Mouse (Mus musculus): Measurements from ENCODE around the gene Olfr222.
"Not testable (repeated sequence)": the region's sequence is repeated elsewhere in the genome, so short reads cannot be mapped to it uniquely, and the experiment has no call there.

Gene Olfr222

DNA sequence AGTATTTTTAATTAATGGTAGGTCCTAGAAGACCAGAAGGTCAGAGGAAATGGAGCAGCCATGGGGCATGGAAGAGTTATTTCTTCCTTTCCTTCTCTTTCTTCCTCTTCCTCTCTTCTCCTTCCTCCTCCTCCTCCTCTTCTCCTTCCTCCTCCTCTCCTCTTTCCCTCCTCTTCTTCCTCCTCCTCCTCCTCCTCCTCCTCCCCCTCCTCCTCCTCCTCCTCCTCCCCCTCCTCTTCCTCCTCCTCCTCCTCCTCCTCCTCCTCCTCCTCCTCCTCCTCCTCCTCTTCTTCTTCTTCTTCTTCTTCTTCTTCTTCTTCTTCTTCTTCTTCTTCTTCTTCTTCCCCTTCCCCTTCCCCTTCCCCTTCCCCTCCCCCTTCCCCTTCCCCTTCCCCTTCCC, at the start of gene Olfr222:
Olfr222 (minus strand) TSS at position 101 of the 400 bp plus-strand sequence.
- DNase-seq (ENCODE audit: low spot score in 2 of 2): not testable (repeated sequence)

DNA sequence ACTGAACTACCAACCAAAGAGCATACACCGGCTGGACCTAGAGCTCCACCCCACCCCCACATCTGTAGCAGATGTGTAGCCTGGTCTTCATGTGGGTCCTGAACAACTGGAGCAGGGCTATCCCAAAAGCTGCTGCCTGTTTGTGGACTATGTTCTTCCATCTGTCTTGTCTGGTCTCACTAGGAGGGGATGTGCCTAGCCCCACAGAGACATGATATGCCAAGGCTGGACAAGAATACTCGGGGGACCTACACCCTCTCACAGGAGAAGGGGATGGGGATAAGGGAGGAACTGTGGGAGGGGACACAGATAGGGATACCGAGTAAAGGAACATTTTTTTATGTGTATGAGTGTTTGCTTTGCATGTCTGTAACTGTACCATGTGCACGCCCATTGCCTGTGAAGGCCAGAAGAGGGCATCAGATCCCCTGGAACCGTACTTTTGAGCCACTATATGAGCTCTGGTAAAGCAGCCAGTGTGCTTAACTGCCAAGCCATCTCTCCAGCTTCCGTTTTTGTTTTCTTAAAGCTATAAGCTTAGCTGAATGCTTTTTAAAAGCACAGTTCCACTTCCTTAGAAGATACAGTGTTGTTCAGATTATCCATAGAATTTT, 48.1 kb upstream of the Olfr222 start:
- DNase-seq (ENCODE audit: low spot score in 2 of 2): peak; percentile 22 to 45

DNA sequence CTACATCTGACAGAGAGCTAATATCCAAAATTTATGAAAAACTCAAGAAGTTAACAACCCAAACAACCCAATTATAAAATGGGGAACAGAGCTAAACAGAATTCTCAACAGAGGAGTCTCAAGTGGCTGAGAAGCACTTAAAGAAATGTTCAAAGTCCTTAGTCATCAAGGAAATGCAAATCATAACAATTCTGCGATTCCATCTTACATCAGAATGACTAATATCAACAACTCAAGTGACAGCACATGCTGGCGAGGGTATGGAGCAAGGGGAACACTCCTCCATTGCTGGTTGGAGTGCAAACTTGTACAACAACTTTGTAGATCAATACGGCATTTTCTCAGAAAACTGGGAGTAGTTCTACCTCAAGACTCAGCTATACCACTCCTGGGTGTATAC, 46.2 kb upstream of the Olfr222 start:
- DNase-seq (ENCODE audit: low spot score in 2 of 2): no peak

- not testable (repeated sequence) for DNase-seq (ENCODE audit: low spot score in 2 of 2)
These were observed 41.0 kb upstream of the Olfr222 start for GRCm38 (mm10) chr11:59616986-59617385.

DNA sequence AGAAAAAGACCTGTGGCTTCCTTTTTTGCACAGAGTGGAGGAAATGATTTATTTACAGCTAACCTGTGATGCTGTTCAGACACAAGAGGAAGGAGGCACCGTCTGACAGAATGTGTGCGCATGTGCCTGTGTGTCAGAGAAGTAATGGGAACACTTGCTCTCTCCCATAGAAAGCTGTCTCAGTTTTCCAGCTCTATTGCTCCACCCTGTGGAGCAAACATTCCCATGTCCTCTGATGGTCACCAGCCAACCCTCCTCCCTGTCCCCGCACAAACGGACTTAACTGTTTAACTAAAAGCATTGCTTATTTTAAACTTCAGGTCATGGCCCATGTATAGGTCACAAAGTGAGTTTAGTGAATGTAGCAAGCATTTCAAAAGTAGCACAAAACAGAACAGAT, 38.1 kb upstream of the Olfr222 start:
- DNase-seq (ENCODE audit: low spot score in 2 of 2): peak in 1 of 2 experiments; percentile 11

GRCm38 (mm10) chr11:59611646-59612045, 35.6 kb upstream of the Olfr222 start:
- DNase-seq (ENCODE audit: low spot score in 2 of 2): no peak

- DNase-seq (ENCODE audit: low spot score in 2 of 2): no peak
These were observed 26.3 kb upstream of the Olfr222 start for GRCm38 (mm10) chr11:59602287-59602686.

- no peak for DNase-seq (ENCODE audit: low spot score in 2 of 2)
These were observed 24.8 kb upstream of the Olfr222 start for GRCm38 (mm10) chr11:59600872-59601271.

- DNase-seq (ENCODE audit: low spot score in 2 of 2): no peak
These were observed 23.2 kb upstream of the Olfr222 start for GRCm38 (mm10) chr11:59599211-59599610.

DNA sequence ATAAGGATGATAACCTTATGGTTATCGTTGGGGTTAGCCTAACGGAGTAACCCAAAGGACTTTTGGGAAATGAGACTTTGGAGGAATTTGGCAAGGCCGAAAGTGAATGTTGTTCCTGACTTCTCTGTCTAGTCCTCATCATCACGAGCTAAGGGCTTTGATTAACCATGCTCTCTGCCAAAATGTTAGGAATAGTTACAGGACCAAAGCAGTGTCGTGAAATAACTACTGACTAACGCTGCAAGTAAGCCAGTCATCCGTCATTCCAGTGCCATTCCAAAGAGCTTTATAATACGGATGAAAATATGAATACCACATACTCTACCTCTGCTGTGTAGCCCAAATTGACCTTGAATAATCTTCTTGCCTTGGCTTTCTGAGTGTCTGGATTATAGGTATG, 20.9 kb upstream of the Olfr222 start:
- no peak for DNase-seq (ENCODE audit: low spot score in 2 of 2)

DNA sequence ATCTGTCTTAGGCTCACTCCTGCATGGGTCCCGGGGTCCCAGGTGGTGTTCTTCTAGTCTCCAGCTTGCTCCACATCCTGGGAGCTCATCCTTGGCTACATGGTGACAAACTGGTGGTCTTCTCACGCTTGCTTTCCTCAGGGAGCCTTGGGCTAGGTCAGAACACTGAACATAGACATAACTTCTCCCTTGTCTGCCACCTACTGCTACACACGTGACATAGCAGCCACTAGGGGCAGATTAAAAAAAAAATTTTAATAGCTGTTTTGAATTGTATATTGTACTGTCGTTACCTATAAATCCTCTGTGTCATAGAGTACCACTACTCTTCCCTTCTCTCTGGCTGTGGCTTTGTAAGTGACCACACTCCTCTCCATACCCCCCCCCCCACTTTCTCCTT, 20.1 kb upstream of the Olfr222 start:
- no peak for DNase-seq (ENCODE audit: low spot score in 2 of 2)

- no peak for DNase-seq (ENCODE audit: low spot score in 2 of 2)
These were observed 17.2 kb upstream of the Olfr222 start, which contains the start of gene Olfr223 for GRCm38 (mm10) chr11:59593189-59593588. Olfr223 (minus strand) TSS chr11:59593289.

- no peak for DNase-seq (ENCODE audit: low spot score in 2 of 2)
These were observed 13.5 kb upstream of the Olfr222 start for GRCm38 (mm10) chr11:59589496-59589895.

DNA sequence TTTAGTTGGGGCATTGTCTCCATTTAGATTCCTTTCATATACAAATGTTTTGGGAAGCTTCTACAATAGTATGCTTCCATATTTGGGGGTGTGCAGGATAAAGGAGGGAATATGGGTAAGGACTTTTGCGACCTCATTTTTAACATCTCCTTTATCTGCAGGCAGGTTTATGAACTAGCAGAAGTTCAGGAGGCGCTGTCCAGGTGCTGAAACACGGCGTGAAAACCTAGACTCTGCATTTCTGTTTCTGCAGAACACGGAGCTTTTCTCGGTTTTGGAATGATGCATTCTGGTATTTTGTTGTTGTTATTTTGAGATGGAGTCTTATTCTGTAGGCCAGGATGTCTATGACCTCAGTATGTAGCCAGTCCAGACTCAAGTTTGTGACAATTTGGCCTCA, 8.5 kb upstream of the Olfr222 start:
- DNase-seq (ENCODE audit: low spot score in 2 of 2): no peak

DNA sequence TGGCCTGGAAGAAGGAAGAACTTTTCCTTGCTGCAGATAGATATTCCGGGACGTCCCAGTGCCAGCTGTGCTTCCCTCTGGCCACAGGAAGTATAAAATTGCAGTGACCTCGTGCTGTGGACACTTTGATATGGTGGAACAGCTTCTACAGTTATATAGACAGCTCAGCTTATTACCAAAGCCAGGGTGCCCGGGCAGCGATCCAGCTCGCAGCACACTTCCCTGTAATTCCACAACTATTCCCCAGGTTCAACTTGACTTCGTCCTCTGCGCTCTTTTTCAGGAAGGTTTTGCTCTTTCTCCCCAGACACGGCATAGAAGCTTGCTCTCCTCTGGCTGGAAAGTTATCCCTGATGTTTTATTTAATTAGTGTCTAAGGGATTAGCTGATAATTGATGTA, 309 bp downstream of the Olfr222 start:
- DNase-seq (ENCODE audit: low spot score in 2 of 2): no peak

- no peak for DNase-seq (ENCODE audit: low spot score in 2 of 2)
These were observed 6.7 kb downstream of the Olfr222 start for GRCm38 (mm10) chr11:59569306-59569705.

DNA sequence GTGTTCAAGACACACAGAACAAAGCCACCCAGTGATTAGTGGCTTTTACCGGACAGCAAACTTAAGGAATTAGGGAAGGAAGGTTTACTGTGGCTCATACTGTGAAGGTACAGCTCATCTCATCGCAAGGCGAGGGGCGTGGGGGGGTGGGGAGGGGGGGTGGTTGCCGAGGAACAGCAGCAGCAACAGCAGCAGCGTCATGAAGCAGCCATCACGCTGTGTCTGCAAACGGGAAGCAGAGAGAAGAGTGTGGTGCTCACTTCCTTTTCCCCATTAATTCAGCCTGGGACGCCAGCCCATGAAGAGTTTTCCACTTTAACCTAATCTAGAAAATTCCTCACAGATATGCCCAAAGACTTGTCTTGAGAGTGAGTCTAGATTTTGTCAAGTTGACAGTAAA, 13.2 kb downstream of the Olfr222 start:
- no peak for DNase-seq (ENCODE audit: low spot score in 2 of 2)

DNA sequence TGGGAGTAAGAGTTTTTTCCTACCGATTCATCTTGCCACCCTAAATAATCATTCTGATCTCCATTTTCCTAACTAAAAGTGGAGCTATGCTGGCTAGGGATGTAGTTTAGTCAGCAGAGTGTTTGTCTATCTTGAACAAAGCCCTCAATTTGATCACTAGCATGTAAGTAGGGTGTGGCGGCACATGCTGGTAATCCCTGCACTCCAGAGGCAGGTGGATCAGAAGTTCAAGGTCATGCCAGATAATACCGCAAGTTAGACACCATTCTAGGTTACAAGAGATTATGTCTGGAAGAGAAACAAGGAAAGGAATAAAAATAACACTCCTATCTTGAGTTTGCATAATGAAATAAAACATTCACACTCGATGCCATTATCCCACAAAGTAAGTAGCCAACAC, 13.7 kb downstream of the Olfr222 start:
- DNase-seq (ENCODE audit: low spot score in 2 of 2): no peak

- no peak for DNase-seq (ENCODE audit: low spot score in 2 of 2)
These were observed 15.1 kb downstream of the Olfr222 start for GRCm38 (mm10) chr11:59560906-59561305.

DNA sequence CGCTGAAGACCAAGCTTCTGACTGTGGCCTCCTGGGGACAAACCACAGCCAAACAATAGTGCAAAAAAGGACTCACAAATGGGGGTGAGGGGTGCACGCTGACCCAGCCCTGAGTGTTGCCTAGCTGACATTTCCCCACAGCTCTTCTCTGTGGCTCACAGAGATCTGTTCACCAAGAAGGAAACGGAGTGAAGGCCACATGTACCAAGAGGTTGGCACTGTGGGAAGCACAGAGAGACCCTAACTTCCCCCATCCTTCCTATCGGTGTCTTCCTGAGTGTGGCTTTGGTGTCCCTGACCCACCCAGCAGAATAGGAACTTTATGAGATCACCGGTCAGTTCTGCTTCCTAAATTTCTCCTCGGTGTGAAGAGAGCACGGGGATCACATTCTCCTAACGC, 21.5 kb downstream of the Olfr222 start:
- DNase-seq (ENCODE audit: low spot score in 2 of 2): no peak

DNA sequence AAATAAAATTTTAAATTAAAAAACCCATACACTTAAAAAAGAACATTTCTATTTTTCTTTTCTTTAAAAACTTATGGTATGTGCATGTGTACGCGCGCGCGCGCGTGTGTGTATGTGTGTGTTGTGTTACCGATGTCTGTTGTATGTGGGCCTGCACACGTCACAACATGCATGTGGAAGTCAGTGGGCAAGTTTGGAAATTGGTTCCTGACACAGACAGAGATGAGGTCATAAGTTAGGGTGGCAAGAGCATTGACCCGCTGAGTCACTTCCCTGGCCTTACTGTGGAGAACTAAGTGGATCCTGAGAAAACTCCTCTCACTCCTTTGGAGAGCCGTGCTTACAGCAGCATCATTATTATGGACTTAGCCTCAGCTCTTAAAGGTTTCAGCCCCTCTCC, 21.9 kb downstream of the Olfr222 start:
- DNase-seq (ENCODE audit: low spot score in 2 of 2): no peak

DNA sequence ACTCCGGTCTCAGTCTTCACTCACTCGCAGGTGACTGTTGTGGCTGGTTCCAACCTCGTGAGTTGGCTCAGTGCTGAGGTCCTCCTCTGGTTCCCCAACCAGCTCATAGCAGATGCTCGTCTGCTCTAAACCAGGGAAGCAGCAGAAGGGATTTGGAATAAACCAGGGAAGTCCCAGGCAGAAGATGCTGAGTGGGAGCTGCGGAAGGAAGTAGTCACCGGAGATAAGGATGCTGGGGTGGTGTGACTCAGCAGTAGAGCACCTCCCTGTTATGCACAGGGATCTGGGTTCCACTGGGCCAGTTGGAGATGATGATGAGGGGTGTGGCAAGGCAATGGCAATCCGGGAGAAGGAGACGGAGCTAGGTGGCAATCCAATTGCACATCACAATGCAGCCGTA, 32.0 kb downstream of the Olfr222 start:
- peak in 1 of 2 experiments; percentile 14 for DNase-seq (ENCODE audit: low spot score in 2 of 2)

GRCm38 (mm10) chr11:59543376-59543775, 32.7 kb downstream of the Olfr222 start:
- DNase-seq (ENCODE audit: low spot score in 2 of 2): no peak

- DNase-seq (ENCODE audit: low spot score in 2 of 2): no peak
These were observed 33.6 kb downstream of the Olfr222 start for GRCm38 (mm10) chr11:59542442-59542841.
